Mouse (Mus musculus) lung, embryonic 14.5 days (tissue): ENCODE results near the gene Mafk. TPM values are rescaled to one million over a fixed set of nuclear protein-coding genes. Genes with fewer than 3 reads are reported as not detected.

Experiments used
- ATAC-seq: fragments of 200-750 bp; cut with Nextera tagmentation; 2 replicates; pipeline ENCODE4 v1.8.0; 2017; ENCODE audit warnings: mild to moderate bottlenecking, moderate TSS enrichment, moderate library complexity; ENCODE audit not compliant: insufficient read depth
- DNase-seq: peaks from one replicate; pipeline ENCODE4 v3.0.0-alpha.2; 2015
- H3K27ac ChIP-seq: fragments of 300-500 bp; sonication (generic); 2 replicates; pipeline ENCODE4 v1.5.1; 2014; ENCODE audit warnings: low read depth, mild to moderate bottlenecking, moderate library complexity
- H3K27me3 ChIP-seq: fragments of 300-500 bp; sonication (generic); 2 replicates; pipeline ENCODE4 v1.6.1; 2014; ENCODE audit warnings: low read length, control low read depth; ENCODE audit not compliant: insufficient read depth
- H3K36me3 ChIP-seq: fragments of 300-500 bp; sonication (generic); 2 replicates; pipeline ENCODE4 v1.6.1; 2014; ENCODE audit warnings: control low read depth; ENCODE audit not compliant: insufficient read depth
- H3K4me1 ChIP-seq: fragments of 300-500 bp; sonication (generic); 2 replicates; pipeline ENCODE4 v1.6.1; 2014; ENCODE audit warnings: antibody characterized with exemption, control low read depth; ENCODE audit not compliant: insufficient read depth
- H3K4me2 ChIP-seq: fragments of 300-500 bp; sonication (generic); 2 replicates; pipeline ENCODE4 v1.6.1; 2014; ENCODE audit warnings: mild to moderate bottlenecking
- H3K4me3 ChIP-seq: fragments of 300-500 bp; sonication (generic); 2 replicates; pipeline ENCODE4 v1.5.1; 2014; ENCODE audit warnings: low read depth, low read length
- H3K9ac ChIP-seq: fragments of 300-500 bp; sonication (generic); 2 replicates; pipeline ENCODE4 v1.6.1; 2014
- H3K9me3 ChIP-seq: fragments of 300-500 bp; sonication (generic); 2 replicates; pipeline ENCODE4 v1.6.1; 2016; ENCODE audit warnings: low read depth, low read length, control low read depth
- CTCF ChIP-seq: IDR thresholded peaks from 2 replicates; pipeline ENCODE4 v1.5.1; 2016; ENCODE audit warnings: antibody characterized with exemption, low read depth
- WGBS: fragments of 180-500 bp; shearing (Covaris S2); extraction: QIAGEN DNeasy Blood & Tissue Kit; methylation state at CpG from one replicate; pipeline ENCODE4 v1.1.7; 2014; 5-methylcytosine and 5-hydroxymethylcytosine counted together
- polyA plus RNA-seq: library from polyadenylated mRNA; unstranded; fragments of >200 nt; fragmentation: Nextera tagmentation; extraction: Ambion mirVana; gene quantifications from 2 replicates; pipeline ENCODE4 v1.2.1, GENCODE M21; 2014

The Mafk gene
- polyA plus RNA-seq, 1 experiment from 2014 or later: 10.0 TPM

DNA sequence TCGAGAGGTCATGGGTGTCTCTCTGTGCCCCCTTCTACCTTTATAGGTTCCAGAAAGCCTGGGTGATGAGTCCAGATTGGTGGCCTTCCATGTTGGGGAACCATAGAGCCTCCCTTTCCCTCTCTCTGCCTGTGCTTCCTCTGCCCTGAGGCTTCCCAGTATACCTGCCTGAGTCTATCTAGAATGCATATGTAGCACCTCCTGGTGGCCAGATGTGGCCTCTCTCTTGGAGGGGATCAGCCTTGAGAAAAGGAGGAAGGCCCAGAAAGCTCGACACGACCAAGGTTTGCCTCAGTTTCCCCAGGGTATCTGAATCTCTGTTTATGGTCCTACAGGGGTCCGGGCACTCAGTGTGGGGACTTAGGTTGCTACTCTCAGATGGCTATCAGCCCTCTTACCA is 27.5 kb downstream of the Mafk start:
- Histone ChIP-seq H3K4me3 (no peak overlapping the region), H3K9ac (no peak overlapping the region), H3K27me3 (peaks cover 5% of the 10 kb centered on the region), H3K27ac (no peak overlapping the region), H3K4me1 (0 out of 2 replicates have a peak, but pooled peaks cover 3% of the 10 kb centered on the region), H3K9me3 (no peaks in the 10 kb centered on the region), H3K36me3 (peaks cover 21% of the 10 kb centered on the region; the same call in 1 of the 2 replicates), H3K4me2 (no peak overlapping the region)
- no peak for ATAC-seq
- peak; percentile 70 for DNase-seq
- peak; percentile 72 for TF ChIP-seq CTCF
- WGBS: 44% methylated on average over 4 of the region's 4 CpGs

DNA sequence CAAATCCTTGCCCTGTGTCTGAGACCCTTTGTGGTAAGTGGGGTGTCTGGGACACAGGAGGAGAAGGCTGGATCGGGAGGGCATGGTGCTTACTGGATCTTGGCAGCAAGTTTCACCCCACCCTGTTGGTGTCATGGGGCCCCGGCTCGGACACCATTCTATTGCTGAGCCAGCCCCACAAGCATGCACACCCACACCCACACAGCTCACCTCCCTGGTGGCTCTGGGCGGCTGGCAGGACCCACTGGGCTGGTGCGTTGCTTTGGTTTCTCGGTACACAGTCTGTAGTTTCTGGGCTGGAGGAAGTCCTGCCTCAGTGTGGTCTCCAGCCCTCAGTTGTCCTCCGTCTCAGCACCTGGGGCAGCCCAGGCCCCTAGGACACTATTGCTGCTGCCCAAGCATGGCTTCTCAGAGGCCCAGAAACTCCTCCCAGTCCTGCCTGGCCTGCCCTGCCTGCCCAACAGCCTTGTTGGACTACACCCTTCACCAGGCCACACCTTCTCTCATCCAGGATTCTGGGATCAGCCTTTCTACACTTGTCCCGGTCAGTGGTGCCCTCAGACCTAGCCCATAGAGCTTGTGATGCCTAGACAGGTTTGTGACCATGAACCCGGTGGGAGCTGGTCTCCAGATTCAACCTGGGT is 28.3 kb downstream of the Mafk start, which contains the start of gene Tmem184a:
TSS of gene Tmem184a (minus strand) at position 380 of the 644 bp plus-strand sequence.
- WGBS: 82% methylated on average over 9 of the region's 9 CpGs
- no peak for TF ChIP-seq CTCF
- Histone ChIP-seq H3K4me2 (no peak within 1 kb of the TSS), H3K36me3 (peaks cover 30% of the 10 kb centered on the region; the same call in 1 of the 2 replicates), H3K4me1 (0 out of 2 replicates have a peak, but pooled peaks cover 3% of the 10 kb centered on the region), H3K27me3 (no peaks in the 10 kb centered on the region), H3K9ac (no peak within 1 kb of the TSS), H3K27ac (no peak within 1 kb of the TSS), H3K4me3 (no peak within 1 kb of the TSS), H3K9me3 (no peaks in the 10 kb centered on the region)
- DNase-seq (no peak), ATAC-seq (no peak)

- WGBS: 71% methylated on average over 12 of the region's 12 CpGs
- H3K27ac ChIP-seq: no peak overlapping the region
These were observed 30.4 kb downstream of the Mafk start for GRCm38 (mm10) chr5:139821466-139822459.

DNA sequence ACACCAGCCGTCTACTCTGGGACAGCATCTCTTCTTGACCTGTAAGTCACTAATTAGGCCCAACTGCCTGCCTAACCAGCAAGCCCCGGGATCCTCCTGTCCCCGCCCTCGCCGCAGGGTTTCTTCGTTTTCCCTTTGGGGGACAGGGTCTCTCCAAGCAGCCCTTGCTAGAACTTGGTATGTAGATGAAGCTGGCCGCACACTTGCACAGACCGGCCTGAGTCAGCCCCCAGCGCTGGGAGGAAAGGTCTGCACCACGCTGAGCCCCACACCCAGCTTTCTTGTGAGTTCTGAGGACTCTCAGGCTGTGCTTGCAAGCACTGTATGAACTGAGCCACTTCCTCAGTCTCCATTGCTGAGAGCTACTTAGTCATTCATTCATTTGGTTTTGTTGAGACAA is 33.2 kb downstream of the Mafk start:
- no peak for ATAC-seq
- Histone ChIP-seq H3K9ac (no peak overlapping the region), H3K36me3 (peaks cover 31% of the 10 kb centered on the region; the same call in 1 of the 2 replicates), H3K4me3 (no peak overlapping the region), H3K27me3 (no peaks in the 10 kb centered on the region), H3K4me2 (no peak overlapping the region), H3K9me3 (no peaks in the 10 kb centered on the region), H3K4me1 (0 out of 2 replicates have a peak, but pooled peaks cover 5% of the 10 kb centered on the region), H3K27ac (no peak overlapping the region)
- WGBS: 92% methylated on average over 10 of the region's 10 CpGs
- DNase-seq: no peak
- no peak for TF ChIP-seq CTCF

More at GRCm38 (mm10) chr5:139821466-139822459, 30.4 kb downstream of the Mafk start:
- Histone ChIP-seq H3K27me3 (no peaks in the 10 kb centered on the region), H3K4me3 (no peak overlapping the region), H3K4me2 (no peak overlapping the region), H3K9me3 (no peaks in the 10 kb centered on the region), H3K9ac (no peak overlapping the region), H3K4me1 (0 out of 2 replicates have a peak, but pooled peaks cover 5% of the 10 kb centered on the region), H3K36me3 (peaks cover 31% of the 10 kb centered on the region; the same call in 1 of the 2 replicates)
- ATAC-seq (no peak), DNase-seq (no peak)
- no peak for TF ChIP-seq CTCF

DNA sequence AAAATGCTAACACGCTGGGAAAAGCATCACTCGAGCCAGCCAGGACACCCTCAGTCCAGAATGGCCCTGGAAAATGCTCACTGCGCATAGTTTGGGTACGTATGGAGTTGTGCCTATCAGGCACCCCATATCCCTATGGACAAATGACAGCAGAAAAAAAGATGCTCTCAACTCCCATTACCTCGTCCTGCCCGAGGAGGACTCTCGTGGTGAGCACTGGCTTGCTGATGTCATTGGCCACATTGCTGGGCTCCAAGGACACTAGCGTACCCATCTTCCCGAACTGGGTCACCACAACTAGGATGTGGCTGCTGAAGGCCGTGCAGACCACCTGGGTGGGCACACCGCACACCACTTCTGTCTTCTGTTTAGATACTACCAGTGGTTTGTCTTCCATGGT is 34.6 kb downstream of the Mafk start:
- Histone ChIP-seq H3K4me3 (peak overlapping the region; percentile 89), H3K9me3 (no peaks in the 10 kb centered on the region), H3K9ac (peak overlapping the region; percentile 79), H3K27me3 (no peaks in the 10 kb centered on the region), H3K27ac (no peak overlapping the region), H3K36me3 (peaks cover 31% of the 10 kb centered on the region; the same call in 1 of the 2 replicates), H3K4me2 (peak overlapping the region; percentile 95), H3K4me1 (0 out of 2 replicates have a peak, but pooled peaks cover 5% of the 10 kb centered on the region)
- 33% methylated on average over 11 of the region's 11 CpGs for WGBS
- no peak for DNase-seq
- ATAC-seq: no peak
- TF ChIP-seq CTCF: no peak

- Histone ChIP-seq H3K27ac (peak within 1 kb of the TSS; percentile 50; the same call in 1 of the 2 replicates), H3K36me3 (peaks cover 31% of the 10 kb centered on the region; the same call in 1 of the 2 replicates), H3K9me3 (no peaks in the 10 kb centered on the region), H3K27me3 (no peaks in the 10 kb centered on the region), H3K4me1 (0 out of 2 replicates have a peak, but pooled peaks cover 5% of the 10 kb centered on the region), H3K4me2 (peak within 1 kb of the TSS; percentile 95), H3K4me3 (peak within 1 kb of the TSS; percentile 89), H3K9ac (peak within 1 kb of the TSS; percentile 79)
- under 1% methylated on average over 43 of the region's 43 CpGs for WGBS
- ATAC-seq (peak; percentile 90), DNase-seq (peak; percentile 92)
- no peak for TF ChIP-seq CTCF
These were observed 35.2 kb downstream of the Mafk start, which contains the start of the genes Gm26938 and Psmg3 for GRCm38 (mm10) chr5:139826357-139827055. Gene Gm26938 (minus strand): TSS chr5:139826407. Gene Psmg3 (minus strand): TSS chr5:139826885.
